Mouse (Mus musculus) cerebellum, postnatal 25 days (tissue): ENCODE measurements around the gene Cib2.
A peak's percentile ranks its signal among the peaks of the same experiment; 100 is the strongest.
"Not testable (repeated sequence)": the region's sequence is repeated elsewhere in the genome, so short reads cannot be mapped to it uniquely, and the experiment has no call there.

Experiments used
- DNase-seq, 2 experiments: peaks; one replicate each; pipeline ENCODE4 v3.0.0; 2021; ENCODE audit warnings: mixed read lengths in 2 of 2

Cib2 gene

DNA sequence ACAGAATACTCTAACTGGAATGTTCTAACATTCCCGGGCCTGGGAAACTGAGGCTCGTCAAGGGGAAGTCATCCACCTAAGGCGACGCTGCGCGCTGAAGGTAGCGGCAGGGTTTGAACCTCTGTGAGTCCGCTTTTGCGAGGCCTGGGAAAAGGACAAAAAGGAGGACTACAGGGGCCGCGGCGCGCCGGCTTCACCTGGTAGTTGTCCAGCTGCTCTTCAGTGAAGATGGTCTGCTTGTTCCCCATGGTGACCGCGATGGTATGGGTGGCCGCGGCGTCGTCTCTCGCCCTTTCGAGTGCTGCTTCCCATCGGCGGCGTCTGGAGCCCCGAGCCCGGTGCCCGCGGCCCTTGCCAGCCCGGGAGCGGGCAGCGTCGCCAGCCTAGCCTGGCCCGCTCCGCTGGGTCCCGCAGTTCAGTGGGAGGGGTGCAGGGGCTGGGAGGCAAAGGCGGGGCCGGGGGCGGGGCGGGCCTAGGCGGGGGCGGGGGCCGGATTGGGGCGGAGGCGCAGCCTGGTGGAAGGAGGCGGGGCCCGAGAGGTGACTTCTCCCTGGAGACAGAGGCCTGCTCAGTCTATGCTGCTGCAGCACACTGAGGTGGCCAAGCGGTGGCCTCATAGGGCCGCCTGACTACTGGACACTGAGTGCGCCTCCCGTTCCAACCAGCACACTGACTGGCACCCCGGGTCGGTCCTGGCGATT lies at the start of gene Cib2:
Gene Cib2 (minus strand): TSS at position 448 of the 701 bp plus-strand sequence.
- DNase-seq: peak; percentile 82 to 90

DNA sequence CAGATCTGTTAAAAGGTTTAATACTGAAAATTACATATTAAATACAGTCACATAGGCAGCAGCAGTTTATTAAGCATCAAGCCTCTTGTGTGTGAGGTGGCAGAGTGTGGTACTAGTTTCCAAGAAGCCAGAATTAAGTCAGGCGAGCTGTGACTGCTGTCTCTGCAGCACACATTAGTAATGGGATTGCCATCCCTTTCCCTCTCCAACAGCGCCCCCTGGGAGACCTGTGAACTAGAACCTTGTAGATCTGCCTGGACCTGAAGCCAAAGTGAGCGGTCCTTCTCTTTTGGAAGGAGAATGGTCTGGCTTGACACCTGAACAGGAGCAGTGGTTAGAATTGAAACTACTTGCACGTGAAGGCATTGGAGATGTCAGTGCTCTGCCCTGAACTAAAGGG lies 44.9 kb upstream of the Cib2 start:
- DNase-seq: peak; percentile 60 to 81

DNA sequence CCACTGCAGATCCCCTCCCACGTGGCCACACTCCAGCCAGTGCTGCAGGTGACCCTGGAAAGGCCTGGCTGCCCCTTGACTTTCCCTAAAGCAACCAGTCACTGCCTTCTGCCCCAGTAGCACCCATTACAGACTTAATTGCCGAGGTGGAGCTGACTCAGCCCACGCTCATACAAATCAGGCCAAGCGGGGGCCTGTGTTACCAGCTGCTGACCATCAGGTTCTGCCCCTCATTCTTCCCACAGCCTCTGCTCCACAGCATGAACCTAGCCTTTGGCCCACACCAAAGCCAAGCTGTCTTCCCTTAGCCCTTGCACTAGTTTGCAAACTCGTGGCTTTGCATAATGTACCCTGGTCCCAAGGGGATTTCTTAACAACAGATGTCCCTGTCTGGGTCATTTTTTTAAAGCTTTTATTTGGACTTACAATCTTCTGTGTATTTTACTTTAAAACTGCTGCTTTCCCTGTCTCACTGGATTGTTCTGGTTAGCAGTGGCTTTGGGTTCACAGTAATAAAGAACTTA lies 44.2 kb upstream of the Cib2 start:
- DNase-seq: no peak

DNA sequence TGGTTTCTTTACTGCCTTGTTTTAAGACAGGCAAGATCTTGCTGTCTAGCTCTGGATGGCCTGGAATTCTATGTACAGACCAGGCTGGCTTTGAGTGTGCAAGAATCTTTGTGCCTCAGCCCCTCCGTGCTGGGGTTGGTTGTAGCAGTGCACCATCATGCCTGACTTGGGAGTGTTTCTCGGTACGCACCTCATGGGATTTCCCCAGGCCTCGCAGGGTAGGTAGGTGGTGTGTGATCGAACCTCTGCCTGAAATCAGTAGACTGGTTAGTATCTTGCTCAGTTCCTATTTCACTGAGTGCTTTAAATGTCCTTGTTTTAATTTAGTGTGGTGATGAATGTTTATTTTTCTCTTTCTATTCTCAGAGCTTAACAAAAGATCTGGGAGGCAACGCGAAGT lies 42.9 kb upstream of the Cib2 start:
- DNase-seq: no peak

DNA sequence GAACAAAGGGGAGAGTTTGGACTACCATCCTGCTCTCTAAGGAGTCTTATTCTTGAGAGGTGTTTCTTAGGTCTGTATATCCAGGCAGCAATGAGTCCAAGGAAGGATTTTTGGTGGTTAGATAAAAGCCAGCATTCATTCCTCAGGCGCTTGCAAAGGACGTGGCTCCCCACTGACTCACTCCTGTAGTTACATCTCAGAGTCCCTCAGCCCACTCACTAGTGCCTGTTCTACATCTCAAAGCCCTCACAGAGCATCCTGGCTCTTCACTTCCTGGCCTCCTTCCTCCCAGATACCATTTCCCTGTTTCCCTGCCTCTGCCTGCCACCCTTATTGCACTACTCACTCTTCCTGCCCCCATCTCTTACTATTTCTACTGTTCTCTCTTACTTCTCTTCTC lies 42.4 kb upstream of the Cib2 start:
- DNase-seq: no peak

DNA sequence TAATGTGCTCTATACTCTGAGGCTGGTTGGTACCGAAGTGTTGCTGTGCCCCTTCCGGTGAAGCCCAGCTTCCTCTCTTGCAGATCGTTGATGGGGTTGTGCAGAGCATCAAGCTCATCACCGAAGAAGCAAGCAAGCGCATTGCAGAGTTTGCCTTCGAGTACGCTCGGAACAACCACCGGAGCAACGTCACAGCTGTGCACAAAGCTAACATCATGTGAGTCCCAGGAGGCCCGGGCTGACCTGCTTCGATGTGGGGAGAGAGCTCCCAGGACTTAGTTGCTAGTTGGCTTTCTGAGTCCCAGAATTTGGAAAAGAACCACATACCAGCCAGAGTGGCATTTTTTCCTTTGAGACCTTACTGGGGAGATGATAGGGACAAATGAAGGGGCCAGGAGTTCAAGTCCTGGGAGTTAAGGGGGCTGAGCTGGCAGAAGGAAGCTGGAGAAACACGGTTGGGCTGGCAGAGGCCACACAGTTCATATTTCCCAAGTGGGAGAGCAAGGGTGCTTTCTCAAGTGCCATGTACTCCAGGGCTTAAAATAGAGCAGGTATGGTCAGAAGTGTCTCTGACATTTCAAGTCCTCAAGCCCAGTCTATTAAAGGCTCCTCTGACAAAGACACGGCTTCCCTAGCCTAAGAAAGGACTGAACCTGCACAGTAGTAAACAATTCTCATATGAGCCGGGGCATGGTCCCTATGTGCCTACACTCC lies 36.9 kb upstream of the Cib2 start:
- DNase-seq: no peak

DNA sequence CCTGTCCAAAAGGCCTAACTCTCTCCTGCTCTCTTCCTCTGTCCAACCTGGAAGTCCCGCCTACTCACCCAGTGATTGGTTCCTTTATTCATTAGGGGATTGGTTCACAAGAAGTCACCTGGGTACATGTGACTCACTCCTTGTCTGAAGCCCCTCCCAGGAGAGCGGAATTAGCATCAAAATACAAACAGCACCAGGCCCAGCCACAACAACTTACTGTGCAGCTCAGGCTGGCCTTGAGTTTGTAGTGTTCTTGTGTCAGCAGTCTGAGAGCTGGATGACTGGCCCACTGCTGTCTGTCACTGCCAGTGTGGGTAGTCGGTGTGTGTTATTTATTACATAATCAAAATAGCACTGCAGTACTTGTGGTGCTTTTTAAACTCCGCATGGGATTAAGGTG lies 33.6 kb upstream of the Cib2 start:
- not testable (repeated sequence) for DNase-seq

DNA sequence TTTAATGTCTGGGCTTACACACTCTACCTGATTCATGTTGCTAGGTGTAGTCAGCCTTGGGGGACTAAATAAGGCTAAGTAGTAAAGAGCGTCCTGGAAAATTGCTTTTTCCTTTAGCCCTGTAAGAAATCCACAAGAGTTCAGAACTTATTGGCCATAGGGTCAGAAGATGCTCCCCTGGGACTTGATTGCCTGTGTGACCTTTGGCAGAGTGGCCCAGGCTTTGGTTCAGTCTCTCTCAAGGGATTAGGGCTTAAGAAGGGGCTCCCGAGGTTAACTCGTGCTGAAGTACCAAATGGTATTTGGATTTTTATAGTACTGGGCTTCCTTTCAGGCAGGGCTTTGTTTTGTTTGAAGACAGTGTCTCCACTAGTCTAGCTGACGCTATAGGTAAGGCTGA lies 27.8 kb upstream of the Cib2 start:
- DNase-seq: no peak

DNA sequence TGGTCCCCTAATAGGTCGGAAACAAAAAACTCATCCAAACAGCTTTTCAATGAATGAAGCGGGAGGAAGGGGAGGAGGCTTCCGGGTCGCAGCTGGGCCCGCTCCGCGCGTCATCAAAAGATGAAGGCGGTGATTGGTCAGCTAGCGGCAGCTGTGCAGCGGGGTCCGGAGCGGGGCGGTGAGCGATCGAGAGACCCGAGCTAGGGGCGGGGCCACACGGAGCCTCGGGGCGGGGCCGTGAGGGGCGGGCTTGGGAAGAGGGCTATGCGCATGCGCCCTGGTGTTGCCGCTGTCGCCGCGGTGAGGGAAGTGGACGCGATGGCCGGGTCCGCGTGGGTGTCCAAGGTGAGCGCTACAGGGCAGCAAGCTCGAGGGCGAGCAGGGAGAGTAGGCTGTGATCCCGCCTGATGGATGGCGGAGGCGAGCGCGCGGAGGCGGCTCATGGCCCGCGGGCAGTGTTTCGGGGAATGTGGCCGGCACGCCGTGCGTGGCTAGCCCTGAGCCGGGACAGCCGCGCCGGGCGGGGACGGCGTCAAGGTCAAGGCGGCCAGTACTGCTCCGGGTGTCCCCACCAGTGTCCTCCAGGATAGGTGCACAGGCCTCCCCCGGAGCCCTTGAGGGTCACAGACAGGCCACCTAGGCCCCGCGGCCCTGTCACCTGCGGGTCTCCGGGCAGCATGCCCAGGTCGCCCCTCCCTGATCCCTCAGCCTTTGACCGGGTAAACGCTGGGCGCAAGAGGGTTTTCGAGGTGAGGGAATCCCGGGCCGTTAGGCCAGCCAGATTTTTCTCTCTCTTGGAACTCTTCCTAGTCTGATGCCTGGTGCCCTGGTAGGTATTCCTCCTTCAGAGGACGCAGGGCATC lies 26.4 kb upstream of the Cib2 start, which contains the start of gene Idh3a:
Gene Idh3a (plus strand): TSS at position 136 of the 863 bp plus-strand sequence.
- DNase-seq: peak; percentile 96 to 98

DNA sequence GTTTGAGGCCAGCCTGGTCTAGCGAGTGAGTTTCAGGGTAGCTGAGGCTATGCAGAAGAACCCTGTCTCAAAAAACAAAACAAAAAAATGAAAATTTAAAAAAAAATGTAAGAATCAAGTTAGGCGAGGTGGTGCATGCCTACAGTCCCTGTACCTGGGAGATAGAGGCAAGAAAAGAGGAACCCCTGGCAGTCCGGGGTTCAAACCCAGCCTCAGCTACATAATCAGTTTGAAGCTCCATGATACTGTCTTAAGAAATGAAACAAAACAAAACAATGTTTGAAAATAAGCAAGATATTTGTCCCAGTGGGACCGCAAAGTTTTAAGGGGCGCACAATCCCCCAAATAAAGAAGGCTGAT lies 25.8 kb upstream of the Cib2 start:
- no peak for DNase-seq

DNA sequence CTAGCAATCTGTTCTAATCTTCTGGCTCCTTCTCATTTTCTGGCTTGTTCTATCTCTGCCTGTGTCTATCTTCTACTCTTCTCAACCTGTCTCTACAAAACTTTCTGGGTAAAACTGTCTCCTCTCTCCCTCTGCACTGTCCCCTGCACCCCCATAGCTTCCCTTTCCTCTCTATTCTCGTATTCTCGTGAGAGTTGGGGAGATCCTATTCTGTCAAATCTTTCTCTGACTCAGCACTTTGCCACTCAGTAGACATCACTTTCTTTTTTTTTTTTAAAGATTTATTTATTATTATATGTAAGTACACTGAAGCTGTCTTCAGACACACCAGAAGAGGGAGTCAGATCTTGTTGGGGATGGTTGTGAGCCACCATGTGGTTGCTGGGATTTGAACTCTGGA lies 24.1 kb upstream of the Cib2 start:
- not testable (repeated sequence) for DNase-seq

DNA sequence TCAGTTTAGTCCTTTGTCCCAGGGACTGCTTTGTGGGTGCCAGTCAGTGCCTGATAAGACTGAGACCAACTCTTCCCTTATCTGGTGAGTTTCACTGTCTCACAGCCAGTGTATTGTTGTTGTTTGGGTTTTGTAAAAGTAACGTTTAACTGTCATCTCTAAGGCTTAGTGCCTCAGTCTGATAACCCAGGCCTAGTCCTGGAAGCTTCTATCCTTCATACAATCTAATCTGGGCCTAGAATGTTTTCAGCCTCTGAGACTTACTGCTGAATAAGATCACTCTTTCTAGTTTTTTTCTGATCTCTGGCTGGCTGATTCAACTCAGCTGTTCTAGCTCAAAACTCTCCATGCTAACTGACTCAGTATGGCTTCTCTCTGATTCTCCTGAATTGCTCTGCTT lies 23.7 kb upstream of the Cib2 start:
- DNase-seq: no peak

DNA sequence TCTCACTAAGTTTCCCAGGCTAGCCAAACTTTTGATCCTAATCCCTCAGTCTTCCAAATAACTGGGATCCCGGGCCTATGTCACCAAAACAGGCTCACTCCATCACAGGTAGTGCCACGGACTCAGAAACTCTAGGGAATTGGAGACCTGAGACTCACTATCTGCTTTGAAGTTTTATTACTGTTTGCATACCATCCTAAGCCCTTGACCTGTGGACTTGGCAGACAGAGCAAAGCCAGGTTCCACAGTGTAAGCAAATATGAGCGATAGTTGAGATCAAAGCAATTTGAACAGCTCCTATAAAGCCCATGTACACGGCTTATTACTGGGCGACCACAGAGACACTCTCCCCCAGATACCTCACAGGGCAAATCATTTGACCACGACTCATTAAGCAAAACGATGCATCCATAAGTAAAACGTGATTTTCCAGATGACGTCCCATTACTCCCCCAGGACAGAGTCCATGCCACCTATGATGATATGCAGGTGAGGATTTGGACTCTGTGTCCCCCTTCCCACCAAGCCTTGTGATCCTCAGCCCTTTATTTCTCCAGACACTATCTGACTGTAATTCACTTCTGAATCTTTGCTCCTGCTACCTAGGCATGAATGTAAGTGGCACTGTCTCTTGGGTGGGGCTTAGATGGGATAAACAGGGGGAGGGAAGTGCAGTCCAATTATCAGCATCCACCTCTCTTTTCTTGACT lies 11.3 kb upstream of the Cib2 start:
- no peak for DNase-seq

DNA sequence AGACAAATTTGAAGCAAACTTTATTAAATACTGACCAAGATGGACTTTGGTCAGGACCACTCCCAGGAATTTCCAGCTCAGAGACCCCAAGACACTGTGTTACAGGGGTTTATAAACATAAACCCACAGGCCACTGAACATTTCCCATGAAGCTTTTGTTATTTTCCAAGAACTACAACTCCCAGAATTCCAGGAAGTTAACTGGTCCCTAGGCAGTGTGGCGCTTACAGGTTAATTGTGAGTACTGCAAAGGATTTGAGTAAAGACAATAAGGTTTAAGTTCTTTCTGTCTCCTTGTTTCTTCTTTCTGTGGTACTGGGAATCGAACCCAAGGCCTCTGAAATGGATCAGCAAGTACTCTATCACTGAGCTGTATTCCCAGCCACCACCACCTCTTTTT lies 8.7 kb upstream of the Cib2 start:
- DNase-seq: no peak

DNA sequence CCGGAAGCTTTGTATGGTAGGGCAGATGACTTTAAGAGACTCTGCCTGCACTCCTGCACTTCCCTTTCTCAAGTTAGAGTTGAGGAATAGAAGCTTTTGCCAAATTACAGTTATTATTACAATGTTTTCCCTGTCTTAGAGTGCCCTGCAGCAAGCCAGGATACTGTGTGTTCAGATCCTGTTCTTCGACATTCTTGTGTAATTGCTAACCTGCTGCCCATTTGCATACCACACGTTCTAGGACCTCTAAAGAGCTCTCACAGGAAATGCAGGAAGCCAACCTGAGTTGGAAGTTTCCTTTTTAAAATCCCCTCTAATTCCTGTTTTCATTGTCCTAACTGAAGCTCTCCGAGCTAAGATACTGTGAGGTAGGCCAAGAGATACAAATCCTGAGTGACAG lies 6.9 kb upstream of the Cib2 start:
- DNase-seq: no peak

DNA sequence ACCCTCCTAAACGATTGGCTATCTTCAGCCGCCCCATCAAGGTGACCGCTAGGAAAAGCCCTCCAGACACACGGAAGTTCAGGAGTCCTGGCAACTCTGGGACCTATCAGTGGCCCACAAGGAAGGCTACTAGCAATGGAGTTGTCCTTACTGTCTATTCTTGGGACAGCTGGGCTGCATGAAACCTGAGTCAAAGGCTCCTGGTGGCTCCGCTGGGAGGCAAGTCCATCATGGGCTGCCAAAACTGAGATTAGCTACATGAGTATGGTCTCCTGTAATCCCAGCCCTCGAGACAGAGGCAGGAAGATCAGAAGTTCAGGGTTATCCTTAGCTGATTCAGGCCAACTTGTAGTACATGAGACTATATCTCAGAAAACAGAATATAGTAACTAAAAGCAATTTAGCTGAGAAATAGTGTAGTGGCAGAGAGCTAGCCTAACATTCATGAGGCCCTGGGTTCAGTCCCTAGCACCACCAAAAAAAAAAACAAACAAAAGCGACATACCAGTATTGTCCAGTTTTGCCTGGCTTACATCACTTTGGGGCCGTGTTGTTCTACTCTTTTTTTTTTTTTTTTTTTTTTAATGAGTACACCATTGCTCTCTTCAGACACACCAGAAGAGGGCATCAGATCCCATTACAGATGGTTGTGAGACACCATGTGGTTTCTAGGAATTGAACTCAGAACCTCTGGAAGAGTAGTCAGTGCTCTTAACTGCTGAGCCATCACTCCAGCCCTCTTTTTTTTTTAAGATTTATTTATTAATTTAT lies 998 bp upstream of the Cib2 start:
- DNase-seq: no peak

DNA sequence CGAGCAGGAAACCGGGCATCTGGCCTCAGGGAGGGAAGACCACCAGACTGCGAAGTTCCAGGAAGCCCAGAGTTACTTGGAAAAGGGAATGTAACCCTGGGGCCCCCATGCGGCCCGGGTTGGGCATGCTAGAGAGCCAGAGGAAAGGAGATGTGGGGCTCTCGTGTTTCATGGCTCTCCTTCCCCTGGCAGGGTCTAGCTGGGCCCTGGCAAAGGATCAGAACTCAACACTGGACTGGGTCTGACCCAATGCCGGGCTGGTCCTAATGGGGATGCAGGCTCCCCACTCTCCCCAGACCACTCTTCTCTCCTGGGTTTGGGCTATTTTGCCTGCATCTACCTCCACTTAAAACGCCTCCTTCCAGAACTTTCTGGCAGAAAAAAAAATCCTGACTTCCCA lies 1.3 kb downstream of the Cib2 start:
- DNase-seq: no peak

DNA sequence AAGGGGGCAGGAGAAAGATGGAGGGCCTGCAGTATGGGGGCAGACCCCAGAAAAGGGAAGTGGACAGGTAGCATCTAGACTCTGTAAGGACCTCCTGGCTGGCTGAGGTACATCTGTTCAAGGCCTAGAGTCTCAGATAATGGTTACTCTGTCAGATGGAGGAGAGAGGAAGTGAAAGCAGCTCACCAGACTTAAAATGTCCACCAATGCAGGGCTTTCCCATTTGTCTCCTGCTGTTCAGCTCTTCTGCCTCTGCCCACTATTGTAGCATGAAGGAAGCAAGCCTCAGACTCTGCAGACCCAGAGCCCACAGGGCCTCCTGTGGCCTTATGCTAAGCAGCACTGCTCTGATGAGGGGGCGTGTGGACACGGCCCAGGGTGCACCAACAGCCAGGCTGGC lies 5.0 kb downstream of the Cib2 start:
- DNase-seq: no peak

DNA sequence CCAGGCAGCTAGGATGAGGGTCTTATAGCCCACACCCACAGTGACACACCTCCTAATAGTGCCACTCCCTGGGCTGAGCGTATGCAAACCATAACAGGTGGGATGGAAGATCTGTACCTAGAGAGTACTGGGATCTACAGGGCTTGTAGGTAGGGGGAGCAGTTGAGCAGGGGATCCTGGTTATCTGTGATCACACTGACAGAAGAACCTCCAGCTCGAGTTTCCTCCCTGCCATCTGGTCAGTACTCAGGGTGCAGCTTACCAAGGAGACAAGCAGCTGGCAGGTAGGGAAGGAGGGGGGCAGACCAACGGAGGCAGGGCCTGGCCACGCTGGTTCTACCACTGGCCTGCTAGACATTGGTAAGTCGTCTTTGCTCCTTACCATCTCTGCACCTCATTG lies 7.6 kb downstream of the Cib2 start:
- DNase-seq: peak; percentile 62 to 80

DNA sequence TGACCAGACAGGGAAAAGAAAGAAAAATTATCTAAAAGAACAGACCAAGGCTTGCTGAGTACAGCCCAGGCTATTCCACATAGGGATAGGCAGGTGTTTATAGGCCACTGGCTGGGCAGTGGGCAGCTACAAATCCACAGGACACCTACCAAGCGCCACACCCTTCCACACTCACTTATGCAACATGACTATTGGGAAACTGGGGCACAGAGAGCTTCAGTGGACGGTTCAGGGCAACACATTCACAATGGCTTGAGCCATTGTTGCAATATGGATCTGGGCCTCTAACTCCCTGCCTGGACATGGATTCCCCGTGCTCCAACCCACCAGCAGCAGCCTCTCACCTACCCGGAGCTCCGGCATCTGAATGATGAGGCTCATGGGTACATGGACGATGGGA lies 10.6 kb downstream of the Cib2 start:
- no peak for DNase-seq

DNA sequence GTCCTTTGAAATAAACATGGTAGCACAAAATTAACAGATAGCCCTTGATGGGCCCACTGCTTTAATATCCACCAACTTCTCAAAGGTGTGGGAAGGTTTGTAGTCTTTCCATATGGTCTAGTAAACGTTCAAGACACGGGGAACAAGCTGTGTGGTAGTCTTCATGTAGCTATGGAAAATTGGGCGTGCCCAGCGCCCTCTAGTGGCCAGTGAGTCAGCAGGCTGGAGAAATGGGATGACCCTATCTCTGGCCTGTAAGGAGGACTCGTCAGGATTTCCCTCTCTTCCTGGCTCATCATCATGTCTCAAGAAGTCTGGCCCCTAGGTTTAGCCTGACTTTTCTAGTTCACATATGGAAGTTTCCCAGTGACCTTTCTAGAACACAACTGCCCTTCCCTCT lies 12.5 kb downstream of the Cib2 start:
- DNase-seq: peak; percentile 78 to 86

DNA sequence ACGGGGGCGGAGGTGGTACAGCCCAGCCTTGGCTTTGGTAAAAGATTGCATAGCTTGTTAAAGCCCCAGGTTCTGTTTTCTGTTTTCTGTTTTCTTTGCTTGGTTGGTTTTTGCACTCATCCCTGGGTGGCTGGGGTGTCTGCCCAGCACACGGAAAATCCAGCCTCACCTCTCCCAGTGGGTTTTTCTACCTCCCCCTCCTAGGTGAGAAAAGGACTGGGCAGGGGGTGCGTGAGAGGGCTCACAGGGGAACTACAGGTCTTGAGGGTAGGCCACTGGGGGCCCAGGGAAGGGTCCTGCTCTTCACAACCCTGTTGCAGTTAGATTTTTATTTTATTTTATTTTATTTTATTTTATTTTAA lies 15.1 kb downstream of the Cib2 start:
- DNase-seq: no peak
